Mouse (Mus musculus): ENCODE measurements around the gene Madcam1.
A peak's percentile ranks its signal among the peaks of the same experiment; 100 is the strongest.

The Madcam1 gene

GRCm38 (mm10) chr10:79664131-79664665 lies at the start of gene Madcam1:
Madcam1 (plus strand) TSS chr10:79664559.
- peak; percentile 63 for DNase-seq (ENCODE audit: low spot score)

- DNase-seq (ENCODE audit: low spot score) = no peak
Observed at GRCm38 (mm10) chr10:79615860-79616259, 48.5 kb upstream of the Madcam1 start.

- DNase-seq (ENCODE audit: low spot score) = no peak
Observed at GRCm38 (mm10) chr10:79616376-79616775, 48.0 kb upstream of the Madcam1 start.

GRCm38 (mm10) chr10:79623950-79624349 lies 40.4 kb upstream of the Madcam1 start:
- no peak for DNase-seq (ENCODE audit: low spot score)

- no peak for DNase-seq (ENCODE audit: low spot score)
Observed at GRCm38 (mm10) chr10:79625398-79625797, 39.0 kb upstream of the Madcam1 start.

GRCm38 (mm10) chr10:79626156-79626555 lies 38.2 kb upstream of the Madcam1 start:
- DNase-seq (ENCODE audit: low spot score) = no peak

- no peak for DNase-seq (ENCODE audit: low spot score)
Observed at GRCm38 (mm10) chr10:79628377-79628776, 36.0 kb upstream of the Madcam1 start.

GRCm38 (mm10) chr10:79631432-79631831 lies 32.9 kb upstream of the Madcam1 start:
- DNase-seq (ENCODE audit: low spot score) = no peak

- no peak for DNase-seq (ENCODE audit: low spot score)
Observed at GRCm38 (mm10) chr10:79633006-79633777, 31.2 kb upstream of the Madcam1 start.

GRCm38 (mm10) chr10:79636287-79636686 lies 28.1 kb upstream of the Madcam1 start:
- DNase-seq (ENCODE audit: low spot score) = no peak

GRCm38 (mm10) chr10:79637128-79638110 lies 26.9 kb upstream of the Madcam1 start, which contains the start of gene Shc2:
Shc2 (minus strand) TSS chr10:79637918.
- DNase-seq (ENCODE audit: low spot score) = no peak

GRCm38 (mm10) chr10:79638486-79639204 lies 25.7 kb upstream of the Madcam1 start:
- no peak for DNase-seq (ENCODE audit: low spot score)

GRCm38 (mm10) chr10:79645711-79646110 lies 18.6 kb upstream of the Madcam1 start, which contains the start of gene Odf3l2:
Odf3l2 (minus strand) TSS chr10:79645738.
- DNase-seq (ENCODE audit: low spot score) = no peak

- peak; percentile 56 for DNase-seq (ENCODE audit: low spot score)
Observed at GRCm38 (mm10) chr10:79649070-79649751, 15.1 kb upstream of the Madcam1 start.

GRCm38 (mm10) chr10:79652789-79653188 lies 11.6 kb upstream of the Madcam1 start:
- no peak for DNase-seq (ENCODE audit: low spot score)

GRCm38 (mm10) chr10:79654946-79655395 lies 9.4 kb upstream of the Madcam1 start:
- DNase-seq (ENCODE audit: low spot score) = no peak

GRCm38 (mm10) chr10:79658829-79659228 lies 5.5 kb upstream of the Madcam1 start:
- DNase-seq (ENCODE audit: low spot score) = no peak

- DNase-seq (ENCODE audit: low spot score) = no peak
Observed at GRCm38 (mm10) chr10:79660298-79660697, 4.1 kb upstream of the Madcam1 start.

GRCm38 (mm10) chr10:79661861-79662260 lies 2.5 kb upstream of the Madcam1 start:
- no peak for DNase-seq (ENCODE audit: low spot score)

GRCm38 (mm10) chr10:79665051-79665450 lies 692 bp downstream of the Madcam1 start:
- DNase-seq (ENCODE audit: low spot score) = no peak

GRCm38 (mm10) chr10:79666493-79666892 lies 2.1 kb downstream of the Madcam1 start:
- no peak for DNase-seq (ENCODE audit: low spot score)
